In genomic region chr2:158046186-158046585, GRCm38 (mm10) we compare ENCODE assay signal across 21 mouse cellular contexts. TPM values are rescaled to one million over a fixed set of nuclear protein-coding genes. Genes with fewer than 3 reads are reported as not detected.
DNase-seq lines count a peak whose midpoint lies in the region; ATAC-seq and TF ChIP-seq lines count a peak whose summit lies in the region.
"Had no signal": no experiment of that assay in that cellular context is flagged by ENCODE, and none has a peak within 500 bp of the region (broad histone marks: within the 10 kb centered on the region; RNA-seq: fewer than 3 reads in every experiment).

No protein-coding gene starts in this region.

- H3K9ac ChIP-seq in hindbrain, embryonic 13.5 days, result 0 out of 2 replicates have a peak overlapping the region, but pooled peaks have one; percentile 26
- H3K9ac ChIP-seq in CH12.LX (ENCODE audit: insufficient read depth, low read depth) (no peak overlapping the region), MEL (ENCODE audit: control insufficient read depth, low read depth, low read length, poor library complexity, severe bottlenecking) (no peak overlapping the region)
- no peak overlapping the region for H3K9ac ChIP-seq in neural tube, embryonic 15.5 days (replicated peaks)
- H3K9ac ChIP-seq: heart, embryonic 12.5 days; hindbrain, embryonic 12.5 days; intestine, embryonic 15.5 days had no signal

- TF ChIP-seq CTCF in CH12.LX (conservative IDR thresholded peaks at IDR 0.05 in 1 of 2, IDR thresholded peaks at IDR 0.05 in 1 of 2; ENCODE audit: low read depth in 2 of 2, low read length in 2 of 2) (no peak), MEL (IDR thresholded peaks at IDR 0.05 in 2 of 3, conservative IDR thresholded peaks at IDR 0.05 in 1 of 3; ENCODE audit: control insufficient read depth in 1 of 3, insufficient read depth in 1 of 3, low read depth in 2 of 3, low read length in 3 of 3, poor library complexity in 1 of 3, severe bottlenecking in 1 of 3) (no peak)

- 72% methylated on average over 4 of the region's 4 CpGs for WGBS in hindbrain, embryonic 13.5 days
- WGBS in hindbrain, embryonic 10.5 days, result 85% methylated on average over 4 of the region's 4 CpGs
- WGBS in neural tube, embryonic 15.5 days, result 88% methylated on average over 4 of the region's 4 CpGs

- dilution Hi-C loops in CH12.LX (cut with MboI; ENCODE audit: extremely low pct_ligation_motif_present, extremely low pct_unique_long_range_greater_than_20kb, low sequenced_read_pairs), result no loop called here

- no peak for DNase-seq in hindbrain, embryonic 10.5 days (ENCODE audit: low spot score)
- DNase-seq in CH12.LX (ENCODE audit: extremely low read depth), result no peak
- no peak for DNase-seq in MEL (ENCODE audit: low read depth, low spot score)
- no peak for DNase-seq in embryo, embryonic 11 days
- DNase-seq: adrenal gland, adult 2 months; adrenal gland, postnatal 25 days; cerebellum, adult 8-10 months; cerebellum, postnatal 14 days; gastrocnemius, postnatal 36 days; heart, adult 2 months; kidney, adult 18-20 months had no signal

- H3K4me1 ChIP-seq in hindbrain, embryonic 13.5 days (replicated peaks), result 0 out of 2 replicates have a peak, but pooled peaks cover 3% of the 10 kb centered on the region
- no peaks in the 10 kb centered on the region for H3K4me1 ChIP-seq in hindbrain, embryonic 10.5 days (replicated peaks)
- H3K4me1 ChIP-seq in CH12.LX (ENCODE audit: control insufficient read depth in 1 of 2, insufficient read depth in 2 of 2) (no peaks in the 10 kb centered on the region; a peak in 1 of 4 replicates), MEL (ENCODE audit: control insufficient read depth in 1 of 2, insufficient read depth in 2 of 2, low read length in 2 of 2) (no peaks in the 10 kb centered on the region)
- H3K4me1 ChIP-seq in neural tube, embryonic 15.5 days, result 0 out of 2 replicates have a peak, but pooled peaks cover 3% of the 10 kb centered on the region
- H3K4me1 ChIP-seq: embryonic facial prominence, embryonic 10.5 days; hindbrain, embryonic 12.5 days; intestine, embryonic 15.5 days had no signal

- no peak overlapping the region for H3K4me2 ChIP-seq in hindbrain, embryonic 13.5 days
- no peak overlapping the region for H3K4me2 ChIP-seq in CH12.LX (ENCODE audit: insufficient read depth, low read depth, poor library complexity, severe bottlenecking)
- no peak overlapping the region for H3K4me2 ChIP-seq in neural tube, embryonic 15.5 days
- H3K4me2 ChIP-seq: heart, embryonic 12.5 days; hindbrain, embryonic 12.5 days; intestine, embryonic 15.5 days had no signal

- TF ChIP-seq POLR2A in CH12.LX (IDR thresholded peaks at IDR 0.05; ENCODE audit: low read depth, low read length) (no peak), MEL (IDR thresholded peaks at IDR 0.05; ENCODE audit: control insufficient read depth in 1 of 2, insufficient read depth in 1 of 2, low read depth in 1 of 2, low read length in 2 of 2, poor library complexity in 1 of 2) (no peak)

- no peak for ATAC-seq in hindbrain, embryonic 13.5 days (ENCODE audit: low FRiP score)
- ATAC-seq in megakaryocyte, adult 5-6 weeks (ENCODE audit: poor library complexity, severe bottlenecking), result peak; percentile 52
- ATAC-seq in neural tube, embryonic 15.5 days (ENCODE audit: low FRiP score), result no peak
- ATAC-seq: activated CD4-positive, CD25-positive, alpha-beta regulatory T cell, adult 4 months; forebrain, embryonic 14.5 days; intestine, embryonic 15.5 days had no signal

- H3K27ac ChIP-seq in hindbrain, embryonic 13.5 days, result no peak overlapping the region
- no peak overlapping the region for H3K27ac ChIP-seq in hindbrain, embryonic 10.5 days
- H3K27ac ChIP-seq in CH12.LX (ENCODE audit: insufficient read depth, low read depth) (no peak overlapping the region), MEL (ENCODE audit: control insufficient read depth, low read depth, low read length) (no peak overlapping the region)
- no peak overlapping the region for H3K27ac ChIP-seq in neural tube, embryonic 15.5 days (replicated peaks)
- H3K27ac ChIP-seq: embryonic facial prominence, embryonic 10.5 days; heart, adult 2 months; hindbrain, embryonic 12.5 days; intestine, embryonic 15.5 days had no signal

- in situ Hi-C loops in CH12.LX (cut with MboI; ENCODE audit: low pct_ligation_motif_present, low pct_unique_long_range_greater_than_20kb, low sequenced_read_pairs), result no loop called here

- TF ChIP-seq EP300 in CH12.LX (IDR thresholded peaks at IDR 0.05; ENCODE audit: low read length), result no peak
- no peak for TF ChIP-seq EP300 in MEL (IDR thresholded peaks at IDR 0.05; ENCODE audit: low read depth in 1 of 2, low read length in 2 of 2)

- peaks cover 46% of the 10 kb centered on the region for H3K36me3 ChIP-seq in hindbrain, embryonic 13.5 days
- H3K36me3 ChIP-seq in hindbrain, embryonic 10.5 days, result peaks cover 94% of the 10 kb centered on the region
- H3K36me3 ChIP-seq in CH12.LX (replicated peaks in 1 of 2; ENCODE audit: control insufficient read depth in 1 of 2, insufficient read depth in 1 of 2, low read length in 1 of 2) (peaks cover 39 to 83% of the 10 kb centered on the region in 2 experiments), MEL (ENCODE audit: control insufficient read depth in 1 of 2, insufficient read depth in 2 of 2, low read length in 2 of 2) (peaks cover 2 to 33% of the 10 kb centered on the region in 2 experiments; a peak in 3 of 4 replicates)
- H3K36me3 ChIP-seq in neural tube, embryonic 15.5 days, result peaks cover 51% of the 10 kb centered on the region

- H3K9me3 ChIP-seq in hindbrain, embryonic 13.5 days, result no peaks in the 10 kb centered on the region
- H3K9me3 ChIP-seq in hindbrain, embryonic 10.5 days, result no peaks in the 10 kb centered on the region
- no peaks in the 10 kb centered on the region for H3K9me3 ChIP-seq in CH12.LX (replicated peaks; ENCODE audit: low read length)
- no peaks in the 10 kb centered on the region for H3K9me3 ChIP-seq in MEL (replicated peaks; ENCODE audit: insufficient read depth, low read length)
- no peaks in the 10 kb centered on the region for H3K9me3 ChIP-seq in neural tube, embryonic 15.5 days (replicated peaks)
- H3K9me3 ChIP-seq: embryonic facial prominence, embryonic 10.5 days; G1E; heart, embryonic 12.5 days; hindbrain, embryonic 12.5 days; intestine, embryonic 15.5 days had no signal

- H3K27me3 ChIP-seq in hindbrain, embryonic 13.5 days, result no peaks in the 10 kb centered on the region
- H3K27me3 ChIP-seq in hindbrain, embryonic 10.5 days (ENCODE audit: insufficient read depth, poor library complexity, severe bottlenecking), result no peaks in the 10 kb centered on the region
- H3K27me3 ChIP-seq in CH12.LX (replicated peaks) (no peaks in the 10 kb centered on the region), MEL (ENCODE audit: control insufficient read depth in 1 of 2, insufficient read depth in 2 of 2, low read length in 2 of 2) (no peaks in the 10 kb centered on the region)
- no peaks in the 10 kb centered on the region for H3K27me3 ChIP-seq in neural tube, embryonic 15.5 days (replicated peaks)
- H3K27me3 ChIP-seq: heart, embryonic 12.5 days; hindbrain, embryonic 12.5 days; intestine, embryonic 15.5 days had no signal

- H3K4me3 ChIP-seq in hindbrain, embryonic 13.5 days, result no peak overlapping the region
- no peak overlapping the region for H3K4me3 ChIP-seq in hindbrain, embryonic 10.5 days
- H3K4me3 ChIP-seq in CH12.LX (replicated peaks in 1 of 3; ENCODE audit: low read depth in 2 of 3, low read length in 2 of 3, poor library complexity in 1 of 3), result no peak overlapping the region
- H3K4me3 ChIP-seq in MEL (ENCODE audit: control insufficient read depth in 1 of 2, insufficient read depth in 1 of 2, low read depth in 2 of 2, low read length in 2 of 2), result no peak overlapping the region
- H3K4me3 ChIP-seq in neural tube, embryonic 15.5 days (replicated peaks), result no peak overlapping the region
- H3K4me3 ChIP-seq: embryonic facial prominence, embryonic 10.5 days; heart, adult 2 months; heart, embryonic 12.5 days; hindbrain, embryonic 12.5 days; intestine, embryonic 15.5 days had no signal

- no peaks in the 10 kb centered on the region for H3K79me2 ChIP-seq in CH12.LX (replicated peaks; ENCODE audit: control insufficient read depth, extremely low read depth, insufficient read depth, poor library complexity, severe bottlenecking)
- H3K79me2 ChIP-seq in MEL (ENCODE audit: control insufficient read depth, insufficient read depth, low read length, poor library complexity), result no peaks in the 10 kb centered on the region; the same call in 1 of the 2 replicates

- TF ChIP-seq RAD21 in CH12.LX (IDR thresholded peaks at IDR 0.05; ENCODE audit: low read depth, low read length), result no peak
- no peak for TF ChIP-seq RAD21 in MEL (IDR thresholded peaks at IDR 0.05; ENCODE audit: low read depth, low read length)

TF ChIP-seq in CH12.LX, 34 proteins besides CTCF, POLR2A, EP300 and RAD21 (continues in another document):
- no peak for TF ChIP-seq GABPA (IDR thresholded peaks at IDR 0.05; ENCODE audit: insufficient replicate concordance, low read depth, low read length)

TF ChIP-seq in MEL, 35 proteins besides CTCF, POLR2A, EP300 and RAD21 (continues in another document):
- no peak for TF ChIP-seq UBTF (IDR thresholded peaks at IDR 0.05; ENCODE audit: borderline replicate concordance, insufficient read depth, low read depth, low read length)

RNA-seq across cellular contexts. Expression of gene Rprd1b, which starts 17.9 kb away (rescaled TPM):
- 37.3 and 39.8 TPM in 2 replicates for polyA plus RNA-seq in hindbrain, embryonic 13.5 days (2015; fragmentation: Nextera tagmentation; extraction: Ambion mirVana)
- polyA plus RNA-seq in hindbrain, embryonic 10.5 days (2016; fragmentation: Nextera tagmentation; extraction: Ambion mirVana), result 55.7 and 56.8 TPM in 2 replicates
- total RNA-seq in CH12.LX (2012; rRNA removed), result 11.8 and 15.6 TPM in 2 replicates
- total RNA-seq in CH12.LX (2014; rRNA removed), result 16.4 and 16.5 TPM in 2 replicates
- 30.6 and 33.1 TPM in 2 replicates for polyA plus RNA-seq in CH12.LX (2012; ENCODE audit: insufficient read length, low read depth)
- 13.5 and 14.2 TPM in 2 replicates for total RNA-seq in MEL (2012; rRNA removed)
- polyA plus RNA-seq in MEL (2012; ENCODE audit: insufficient read depth in 1 of 2, insufficient read length in 2 of 2, low read depth in 1 of 2, low replicate concordance in 2 of 2, missing spikeins in 1 of 2), result 10 to 100 TPM in 1 of 2 experiments, not detected in 1; 35.1 TPM
- total RNA-seq in megakaryocyte, adult 5-6 weeks (2015), result 26.7 and 26.9 TPM in 2 replicates
- 17.0 and 21.7 TPM in 2 replicates for total RNA-seq in megakaryocyte, adult 5-6 weeks (2017)
- 28.5 and 32.8 TPM in 2 replicates for polyA plus RNA-seq in neural tube, embryonic 15.5 days (2015; fragmentation: Nextera tagmentation; extraction: Ambion mirVana)

RNA-seq across cellular contexts. Expression of gene Tti1, which starts 18.0 kb away (rescaled TPM):
- 17.7 and 18.5 TPM in 2 replicates for polyA plus RNA-seq in hindbrain, embryonic 13.5 days (2015; fragmentation: Nextera tagmentation; extraction: Ambion mirVana)
- polyA plus RNA-seq in hindbrain, embryonic 10.5 days (2016; fragmentation: Nextera tagmentation; extraction: Ambion mirVana), result 36.5 and 39.7 TPM in 2 replicates
- total RNA-seq in CH12.LX (2012; rRNA removed) (26.3 and 27.2 TPM in 2 replicates), CH12.LX (2014; rRNA removed) (18.0 and 19.8 TPM in 2 replicates), MEL (2012; rRNA removed) (18.2 and 19.3 TPM in 2 replicates)
- polyA plus RNA-seq in CH12.LX (2012; ENCODE audit: insufficient read length, low read depth) (19.7 and 22.5 TPM in 2 replicates), MEL (2012; ENCODE audit: insufficient read depth in 1 of 2, insufficient read length in 2 of 2, low read depth in 1 of 2, low replicate concordance in 2 of 2, missing spikeins in 1 of 2) (10 to 100 TPM in 1 of 2 experiments, not detected in 1; 26.5 TPM)
- total RNA-seq in megakaryocyte, adult 5-6 weeks (2015), result 11.7 and 22.2 TPM in 2 replicates
- 18.7 and 19.7 TPM in 2 replicates for total RNA-seq in megakaryocyte, adult 5-6 weeks (2017)
- 14.7 and 17.3 TPM in 2 replicates for polyA plus RNA-seq in neural tube, embryonic 15.5 days (2015; fragmentation: Nextera tagmentation; extraction: Ambion mirVana)
